8 mouse cellular contexts compared by ENCODE assay signal in the genomic region with DNA sequence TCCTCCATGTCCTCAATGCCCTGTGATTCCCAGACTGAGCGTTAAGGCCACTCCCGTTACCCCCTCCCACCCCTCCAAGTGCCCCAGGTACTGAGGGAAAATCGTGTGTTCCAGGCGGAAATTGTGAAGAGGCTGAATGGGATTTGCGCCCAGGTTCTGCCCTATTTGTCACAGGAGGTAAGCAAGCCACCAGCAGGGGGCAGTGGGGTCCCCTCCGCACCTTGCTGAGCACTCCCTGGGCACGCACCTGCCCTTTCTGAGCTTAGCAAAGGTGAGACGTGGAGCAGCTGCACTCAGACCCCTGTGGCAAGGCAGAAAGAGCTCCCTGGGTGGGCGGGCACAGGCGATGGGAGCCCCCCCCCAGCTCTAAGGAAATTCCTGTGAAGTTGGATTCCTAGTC. TPM values are rescaled to one million over a fixed set of nuclear protein-coding genes. Genes with fewer than 3 reads are reported as not detected.
A peak's percentile ranks its signal among the peaks of the same experiment; 100 is the strongest.
DNase-seq lines count a peak whose midpoint lies in the region; ATAC-seq lines count a peak whose summit lies in the region.

No protein-coding gene starts in this region.

- H3K4me2 ChIP-seq in liver, embryonic 11.5 days, result no peak overlapping the region
- 0 out of 2 replicates have a peak overlapping the region, but pooled peaks have one; percentile 42 for H3K4me2 ChIP-seq in embryonic facial prominence, embryonic 14.5 days (ENCODE audit: low read depth, low read length)
- H3K4me2 ChIP-seq in kidney, embryonic 14.5 days (replicated peaks; ENCODE audit: low read depth, low read length), result no peak overlapping the region; the same call in 1 of the 2 replicates

- peaks cover 2% of the 10 kb centered on the region for H3K27me3 ChIP-seq in liver, embryonic 11.5 days (replicated peaks; ENCODE audit: control insufficient read depth, insufficient read depth, low read length)
- H3K27me3 ChIP-seq in embryonic facial prominence, embryonic 14.5 days (replicated peaks; ENCODE audit: control insufficient read depth, insufficient read depth, low read length), result no peaks in the 10 kb centered on the region
- no peaks in the 10 kb centered on the region for H3K27me3 ChIP-seq in kidney, embryonic 14.5 days (ENCODE audit: control insufficient read depth, insufficient read depth, low read length)

- WGBS in liver, embryonic 11.5 days, result 30% methylated on average over 10 of the region's 10 CpGs
- WGBS in embryonic facial prominence, embryonic 14.5 days, result 23% methylated on average over 7 of the region's 10 CpGs
- 19% methylated on average over 10 of the region's 10 CpGs for WGBS in kidney, embryonic 14.5 days

- peak; percentile 77 for DNase-seq in liver
- DNase-seq in liver, embryonic 11.5 days (ENCODE audit: low spot score), result no peak
- DNase-seq in adrenal gland, adult 8-10 months, result peak; percentile 43
- DNase-seq in embryonic facial prominence, embryonic 14.5 days (ENCODE audit: low spot score), result peak; percentile 68
- DNase-seq in lung, postnatal 4 days, result peak; percentile 68 to 71
- peak; percentile 77 to 90 for DNase-seq in thymus, postnatal 10 days (ENCODE audit: low spot score in 2 of 2)

- H3K4me1 ChIP-seq in liver, embryonic 11.5 days (replicated peaks; ENCODE audit: control insufficient read depth, insufficient read depth, low read length), result peaks cover 63% of the 10 kb centered on the region
- H3K4me1 ChIP-seq in embryonic facial prominence, embryonic 14.5 days (ENCODE audit: control insufficient read depth, insufficient read depth, low read length), result peaks cover 52% of the 10 kb centered on the region
- peaks cover 63% of the 10 kb centered on the region for H3K4me1 ChIP-seq in kidney, embryonic 14.5 days (ENCODE audit: control insufficient read depth, insufficient read depth, low read length)

- no peak overlapping the region for H3K4me3 ChIP-seq in liver, embryonic 11.5 days (ENCODE audit: low read depth, low read length)
- H3K4me3 ChIP-seq in embryonic facial prominence, embryonic 14.5 days (ENCODE audit: low read depth, low read length), result 0 out of 2 replicates have a peak overlapping the region, but pooled peaks have one; percentile 13
- H3K4me3 ChIP-seq in kidney, embryonic 14.5 days (ENCODE audit: low read length), result no peak overlapping the region

- no peak for ATAC-seq in liver, embryonic 11.5 days (replicated peaks; ENCODE audit: low FRiP score)
- ATAC-seq in embryonic facial prominence, embryonic 14.5 days (ENCODE audit: low read depth), result no peak
- ATAC-seq in kidney, embryonic 14.5 days (ENCODE audit: low FRiP score, low TSS enrichment), result no peak
- no peak for ATAC-seq in inflammation-experienced regulatory T-cells, adult 6 months

- H3K27ac ChIP-seq in liver, embryonic 11.5 days (ENCODE audit: low read depth, low read length), result no peak overlapping the region
- 0 out of 2 replicates have a peak overlapping the region, but pooled peaks have one; percentile 53 for H3K27ac ChIP-seq in embryonic facial prominence, embryonic 14.5 days (replicated peaks; ENCODE audit: low read depth, low read length)
- no peak overlapping the region for H3K27ac ChIP-seq in kidney, embryonic 14.5 days (ENCODE audit: low read depth, low read length)

- H3K9ac ChIP-seq in liver, embryonic 11.5 days (ENCODE audit: low read depth, low read length), result no peak overlapping the region
- no peak overlapping the region for H3K9ac ChIP-seq in embryonic facial prominence, embryonic 14.5 days (ENCODE audit: low read depth, low read length)
- peak overlapping the region; percentile 12; the same call in 1 of the 2 replicates for H3K9ac ChIP-seq in kidney, embryonic 14.5 days (ENCODE audit: low read depth, low read length)

- H3K36me3 ChIP-seq in liver, embryonic 11.5 days (ENCODE audit: control insufficient read depth, insufficient read depth, low read length), result peaks cover 25% of the 10 kb centered on the region
- peaks cover 47% of the 10 kb centered on the region for H3K36me3 ChIP-seq in embryonic facial prominence, embryonic 14.5 days (ENCODE audit: control insufficient read depth, insufficient read depth, low read length)
- H3K36me3 ChIP-seq in kidney, embryonic 14.5 days (ENCODE audit: control insufficient read depth, insufficient read depth, low read length), result peaks cover 41% of the 10 kb centered on the region

- no peaks in the 10 kb centered on the region for H3K9me3 ChIP-seq in liver, embryonic 11.5 days (ENCODE audit: control insufficient read depth, low read length)
- H3K9me3 ChIP-seq in embryonic facial prominence, embryonic 14.5 days (ENCODE audit: control insufficient read depth, low read length), result no peaks in the 10 kb centered on the region
- no peaks in the 10 kb centered on the region for H3K9me3 ChIP-seq in kidney, embryonic 14.5 days (ENCODE audit: control insufficient read depth, low read length)

RNA-seq across cellular contexts. Expression of a gene that starts 5.4 kb away (rescaled TPM):
- 213 and 229 TPM in 2 replicates for polyA plus RNA-seq in liver, embryonic 11.5 days (2014; fragmentation: Nextera tagmentation; extraction: Ambion mirVana)
- 1,000 to 10,000 TPM in 3 of 4 experiments, 100 to 1,000 TPM in 1; 989 to 1,424 (median 1,166) TPM for total RNA-seq in adrenal gland, adult 8-10 months (2022)
- polyA plus RNA-seq in embryonic facial prominence, embryonic 14.5 days (2014; fragmentation: Nextera tagmentation; extraction: Ambion mirVana), result 387 and 412 TPM in 2 replicates
- polyA plus RNA-seq in kidney, embryonic 14.5 days (2014; fragmentation: Nextera tagmentation; extraction: Ambion mirVana), result 408 and 609 TPM in 2 replicates
- 100 to 1,000 TPM in 2 of 3 experiments, 10 to 100 TPM in 1; 82.5 to 118 (median 109) TPM for polyA plus RNA-seq in inflammation-experienced regulatory T-cells, adult 6 months (2017; shearing (Covaris generic))

RNA-seq across cellular contexts. Expression of a gene that starts 9.6 kb away (rescaled TPM):
- 5.1 and 6.9 TPM in 2 replicates for polyA plus RNA-seq in liver, embryonic 11.5 days (2014; fragmentation: Nextera tagmentation; extraction: Ambion mirVana)
- total RNA-seq in adrenal gland, adult 8-10 months (2022), result 100 to 1,000 TPM in 2 of 4 experiments, 10 to 100 TPM in 2; 50.6 to 211 (median 117) TPM
- 30.2 and 39.4 TPM in 2 replicates for polyA plus RNA-seq in embryonic facial prominence, embryonic 14.5 days (2014; fragmentation: Nextera tagmentation; extraction: Ambion mirVana)
- 29.3 and 30.4 TPM in 2 replicates for polyA plus RNA-seq in kidney, embryonic 14.5 days (2014; fragmentation: Nextera tagmentation; extraction: Ambion mirVana)
- polyA plus RNA-seq in inflammation-experienced regulatory T-cells, adult 6 months (2017; shearing (Covaris generic)), result 1 to 10 TPM in 2 of 3 experiments, not detected in 1; 1.4 TPM

RNA-seq across cellular contexts. Expression of a gene that starts 19.7 kb away (rescaled TPM):
- 46.4 and 47.0 TPM in 2 replicates for polyA plus RNA-seq in liver, embryonic 11.5 days (2014; fragmentation: Nextera tagmentation; extraction: Ambion mirVana)
- total RNA-seq in adrenal gland, adult 8-10 months (2022), result 100 to 1,000 TPM in 2 of 4 experiments, 10 to 100 TPM in 2; 90.2 to 105 (median 98.1) TPM
- polyA plus RNA-seq in embryonic facial prominence, embryonic 14.5 days (2014; fragmentation: Nextera tagmentation; extraction: Ambion mirVana), result 87.7 and 88.4 TPM in 2 replicates
- polyA plus RNA-seq in kidney, embryonic 14.5 days (2014; fragmentation: Nextera tagmentation; extraction: Ambion mirVana), result 77.7 and 89.2 TPM in 2 replicates
- 10 to 100 TPM; 26.5 to 29.4 (median 28.7) TPM for polyA plus RNA-seq in inflammation-experienced regulatory T-cells, adult 6 months (2017; shearing (Covaris generic))

RNA-seq across cellular contexts. Expression of a gene that starts 36.1 kb away (rescaled TPM):
- 13.2 and 16.7 TPM in 2 replicates for polyA plus RNA-seq in liver, embryonic 11.5 days (2014; fragmentation: Nextera tagmentation; extraction: Ambion mirVana)
- total RNA-seq in adrenal gland, adult 8-10 months (2022), result 100 to 1,000 TPM in 2 of 4 experiments, 10 to 100 TPM in 2; 32.2 to 138 (median 85.6) TPM
- 17.1 and 17.8 TPM in 2 replicates for polyA plus RNA-seq in embryonic facial prominence, embryonic 14.5 days (2014; fragmentation: Nextera tagmentation; extraction: Ambion mirVana)
- 12.6 and 15.5 TPM in 2 replicates for polyA plus RNA-seq in kidney, embryonic 14.5 days (2014; fragmentation: Nextera tagmentation; extraction: Ambion mirVana)
- polyA plus RNA-seq in inflammation-experienced regulatory T-cells, adult 6 months (2017; shearing (Covaris generic)), result 1 to 10 TPM in 2 of 3 experiments, under 1 TPM in 1; 0.99 to 1.9 (median 1.7) TPM

RNA-seq across cellular contexts. Expression of a gene that starts 40.7 kb away (rescaled TPM):
- polyA plus RNA-seq in liver, embryonic 11.5 days (2014; fragmentation: Nextera tagmentation; extraction: Ambion mirVana), result 10.1 and 11.3 TPM in 2 replicates
- total RNA-seq in adrenal gland, adult 8-10 months (2022), result 1 to 10 TPM in 3 of 4 experiments, under 1 TPM in 1; 0.70 to 2.2 (median 1.6) TPM
- polyA plus RNA-seq in embryonic facial prominence, embryonic 14.5 days (2014; fragmentation: Nextera tagmentation; extraction: Ambion mirVana), result 3.1 and 4.5 TPM in 2 replicates
- 0.23 and 0.60 TPM in 2 replicates for polyA plus RNA-seq in kidney, embryonic 14.5 days (2014; fragmentation: Nextera tagmentation; extraction: Ambion mirVana)
- 100 to 1,000 TPM in 1 of 3 experiments, 10 to 100 TPM in 2; 23.1 to 102 (median 24.3) TPM for polyA plus RNA-seq in inflammation-experienced regulatory T-cells, adult 6 months (2017; shearing (Covaris generic))
